Mouse (Mus musculus): ENCODE measurements around the gene Sh3bp2. TPM values are rescaled to one million over a fixed set of nuclear protein-coding genes. Genes with fewer than 3 reads are reported as not detected.

Sh3bp2 gene
- polyA plus RNA-seq, 1 experiment from 2014 or later: 6.1 TPM

DNA sequence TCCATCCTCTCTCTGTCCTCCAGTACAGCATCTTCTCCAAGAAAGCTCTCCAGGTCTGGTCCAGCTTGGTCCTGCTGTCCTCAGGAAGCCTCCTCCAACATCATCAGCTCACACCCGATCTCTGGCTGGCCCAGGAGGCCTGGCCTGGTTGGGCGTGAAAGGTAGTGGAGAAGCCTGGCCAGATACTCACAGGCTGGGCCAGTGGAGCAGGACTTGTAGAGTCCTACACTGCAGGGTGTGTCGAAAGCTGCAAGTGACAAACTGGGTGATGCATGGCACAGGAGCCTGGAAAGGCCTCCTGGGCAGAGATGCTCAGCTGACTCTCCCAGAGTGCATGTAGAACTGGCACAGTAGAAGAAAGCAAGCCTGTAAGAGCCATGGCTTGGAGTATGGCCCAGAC, 4.3 kb upstream of the Sh3bp2 start:
- Histone ChIP-seq H3K9me3 (ENCODE audit: control insufficient read depth) (no peaks in the 10 kb centered on the region), H3K4me3 (ENCODE audit: low read depth, low read length) (no peak overlapping the region), H3K36me3 (ENCODE audit: control insufficient read depth, insufficient read depth) (no peaks in the 10 kb centered on the region), H3K4me1 (replicated peaks; ENCODE audit: control insufficient read depth, insufficient read depth, low read length) (no peaks in the 10 kb centered on the region), H3K9ac (ENCODE audit: low read depth, low read length) (no peak overlapping the region), H3K27ac (ENCODE audit: low read depth, low read length) (no peak overlapping the region), H3K4me2 (replicated peaks; ENCODE audit: low read depth) (no peak overlapping the region), H3K27me3 (replicated peaks; ENCODE audit: control insufficient read depth, insufficient read depth, low read length) (no peaks in the 10 kb centered on the region)
- ATAC-seq: no peak
- WGBS: 73% methylated on average over 3 of the region's 3 CpGs
- no peak for TF ChIP-seq CTCF (IDR thresholded peaks at IDR 0.05; ENCODE audit: low read depth)

- WGBS: 61% methylated on average over 4 of the region's 4 CpGs
- no peak overlapping the region for H3K4me2 ChIP-seq (replicated peaks; ENCODE audit: low read depth)
- H3K4me3 ChIP-seq (ENCODE audit: low read depth, low read length): no peak overlapping the region
- no peak for ATAC-seq
- TF ChIP-seq CTCF (IDR thresholded peaks at IDR 0.05; ENCODE audit: low read depth): peak; percentile 41
- no peak overlapping the region for H3K27ac ChIP-seq (ENCODE audit: low read depth, low read length)
- H3K36me3 ChIP-seq (ENCODE audit: control insufficient read depth, insufficient read depth): no peaks in the 10 kb centered on the region
- H3K27me3 ChIP-seq (replicated peaks; ENCODE audit: control insufficient read depth, insufficient read depth, low read length): no peaks in the 10 kb centered on the region
- H3K4me1 ChIP-seq (replicated peaks; ENCODE audit: control insufficient read depth, insufficient read depth, low read length): no peaks in the 10 kb centered on the region
- H3K9ac ChIP-seq (ENCODE audit: low read depth, low read length): no peak overlapping the region
- H3K9me3 ChIP-seq (ENCODE audit: control insufficient read depth): no peaks in the 10 kb centered on the region
Measured at GRCm38 (mm10) chr5:34523958-34524485, 1.6 kb upstream of the Sh3bp2 start.

DNA sequence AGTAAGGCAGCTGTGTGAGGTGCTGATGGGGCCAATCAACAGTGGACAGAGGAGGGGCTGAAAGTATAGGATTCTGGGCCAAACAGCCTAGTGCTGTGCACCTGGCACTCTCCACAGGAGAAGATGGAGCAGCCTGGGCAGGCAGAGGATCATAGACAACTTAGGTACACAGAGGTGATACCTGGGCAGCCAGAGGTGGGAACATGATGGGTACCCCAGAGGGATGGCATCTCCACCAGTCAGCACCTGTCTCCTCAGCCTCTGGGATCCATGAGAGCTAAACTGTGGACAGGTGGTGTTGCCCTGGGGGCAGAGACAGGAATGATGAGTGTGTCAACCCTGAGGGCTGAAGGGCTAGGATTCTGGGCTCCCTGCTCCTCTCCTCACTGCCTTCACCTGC, 1.1 kb upstream of the Sh3bp2 start:
- Histone ChIP-seq H3K4me2 (replicated peaks; ENCODE audit: low read depth) (no peak overlapping the region), H3K4me3 (ENCODE audit: low read depth, low read length) (no peak overlapping the region), H3K27ac (ENCODE audit: low read depth, low read length) (no peak overlapping the region), H3K9ac (ENCODE audit: low read depth, low read length) (no peak overlapping the region), H3K36me3 (ENCODE audit: control insufficient read depth, insufficient read depth) (no peaks in the 10 kb centered on the region), H3K4me1 (replicated peaks; ENCODE audit: control insufficient read depth, insufficient read depth, low read length) (no peaks in the 10 kb centered on the region), H3K27me3 (replicated peaks; ENCODE audit: control insufficient read depth, insufficient read depth, low read length) (no peaks in the 10 kb centered on the region), H3K9me3 (ENCODE audit: control insufficient read depth) (no peaks in the 10 kb centered on the region)
- ATAC-seq: no peak
- no peak for TF ChIP-seq CTCF (IDR thresholded peaks at IDR 0.05; ENCODE audit: low read depth)

DNA sequence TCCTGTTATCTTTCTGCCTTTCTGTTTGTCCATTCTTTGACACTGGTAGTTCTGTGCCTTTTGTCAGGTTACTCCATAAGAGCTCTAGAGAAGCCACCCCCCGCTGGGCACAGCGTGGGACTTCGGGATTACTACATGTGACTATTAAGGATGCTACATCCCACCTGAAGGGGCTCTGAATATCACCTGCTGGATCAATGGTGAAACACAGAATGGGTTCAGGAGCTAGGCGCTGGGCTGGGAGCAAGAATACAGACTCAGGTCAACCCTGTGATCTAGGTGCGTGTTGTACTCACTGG, 788 bp downstream of the Sh3bp2 start:
- no peaks in the 10 kb centered on the region for H3K36me3 ChIP-seq (ENCODE audit: control insufficient read depth, insufficient read depth)
- peaks cover 7% of the 10 kb centered on the region for H3K4me1 ChIP-seq (replicated peaks; ENCODE audit: control insufficient read depth, insufficient read depth, low read length)
- H3K9me3 ChIP-seq (ENCODE audit: control insufficient read depth): no peaks in the 10 kb centered on the region
- TF ChIP-seq CTCF (IDR thresholded peaks at IDR 0.05; ENCODE audit: low read depth): no peak
- peak overlapping the region; percentile 54; the same call in 1 of the 2 replicates for H3K4me3 ChIP-seq (ENCODE audit: low read depth, low read length)
- 71% methylated on average over 5 of the region's 5 CpGs for WGBS
- no peak for ATAC-seq
- no peaks in the 10 kb centered on the region for H3K27me3 ChIP-seq (replicated peaks; ENCODE audit: control insufficient read depth, insufficient read depth, low read length)
- H3K9ac ChIP-seq (ENCODE audit: low read depth, low read length): no peak overlapping the region
- H3K27ac ChIP-seq (ENCODE audit: low read depth, low read length): no peak overlapping the region
- peak overlapping the region; percentile 90 for H3K4me2 ChIP-seq (replicated peaks; ENCODE audit: low read depth)

GRCm38 (mm10) chr5:34527352-34527751, 1.7 kb downstream of the Sh3bp2 start:
- 88% methylated on average over 2 of the region's 2 CpGs for WGBS
- Histone ChIP-seq H3K9me3 (ENCODE audit: control insufficient read depth) (no peaks in the 10 kb centered on the region), H3K4me1 (replicated peaks; ENCODE audit: control insufficient read depth, insufficient read depth, low read length) (peaks cover 7% of the 10 kb centered on the region), H3K4me2 (replicated peaks; ENCODE audit: low read depth) (no peak overlapping the region), H3K27me3 (replicated peaks; ENCODE audit: control insufficient read depth, insufficient read depth, low read length) (no peaks in the 10 kb centered on the region), H3K9ac (ENCODE audit: low read depth, low read length) (no peak overlapping the region), H3K4me3 (ENCODE audit: low read depth, low read length) (no peak overlapping the region), H3K27ac (ENCODE audit: low read depth, low read length) (no peak overlapping the region), H3K36me3 (ENCODE audit: control insufficient read depth, insufficient read depth) (no peaks in the 10 kb centered on the region)
- no peak for TF ChIP-seq CTCF (IDR thresholded peaks at IDR 0.05; ENCODE audit: low read depth)
- no peak for ATAC-seq

DNA sequence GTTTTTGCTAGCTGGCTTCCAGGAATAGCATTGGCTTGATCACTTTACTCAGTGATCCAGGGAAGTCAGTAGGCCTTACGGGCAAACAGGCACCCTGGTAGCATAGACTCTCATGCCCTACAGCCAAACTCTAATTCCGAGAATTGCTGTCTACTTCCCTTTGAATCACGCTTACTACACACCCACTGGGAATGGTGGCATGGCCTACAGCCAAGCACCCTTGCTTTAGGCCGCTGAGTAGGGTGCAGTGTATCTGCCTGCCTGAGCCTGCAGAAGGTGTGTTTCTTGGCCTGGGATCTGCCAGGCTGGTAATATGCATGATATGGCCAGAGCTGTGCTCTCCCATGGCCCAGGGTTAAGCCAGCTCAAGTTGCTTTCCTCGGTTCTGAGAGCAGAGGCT, 3.1 kb downstream of the Sh3bp2 start:
- no peaks in the 10 kb centered on the region for H3K27me3 ChIP-seq (replicated peaks; ENCODE audit: control insufficient read depth, insufficient read depth, low read length)
- no peaks in the 10 kb centered on the region for H3K36me3 ChIP-seq (ENCODE audit: control insufficient read depth, insufficient read depth)
- H3K27ac ChIP-seq (ENCODE audit: low read depth, low read length): no peak overlapping the region
- no peak overlapping the region for H3K9ac ChIP-seq (ENCODE audit: low read depth, low read length)
- H3K9me3 ChIP-seq (ENCODE audit: control insufficient read depth): no peaks in the 10 kb centered on the region
- no peak for ATAC-seq
- TF ChIP-seq CTCF (IDR thresholded peaks at IDR 0.05; ENCODE audit: low read depth): no peak
- H3K4me1 ChIP-seq (replicated peaks; ENCODE audit: control insufficient read depth, insufficient read depth, low read length): peaks cover 7% of the 10 kb centered on the region
- no peak overlapping the region for H3K4me2 ChIP-seq (replicated peaks; ENCODE audit: low read depth)
- no peak overlapping the region for H3K4me3 ChIP-seq (ENCODE audit: low read depth, low read length)
- 84% methylated on average over 5 of the region's 5 CpGs for WGBS

- peak; percentile 19 for ATAC-seq
- Histone ChIP-seq H3K36me3 (ENCODE audit: control insufficient read depth, insufficient read depth) (no peaks in the 10 kb centered on the region), H3K9ac (ENCODE audit: low read depth, low read length) (no peak overlapping the region), H3K27me3 (replicated peaks; ENCODE audit: control insufficient read depth, insufficient read depth, low read length) (no peaks in the 10 kb centered on the region), H3K4me2 (replicated peaks; ENCODE audit: low read depth) (no peak overlapping the region; the same call in 1 of the 2 replicates), H3K4me3 (ENCODE audit: low read depth, low read length) (no peak overlapping the region), H3K9me3 (ENCODE audit: control insufficient read depth) (no peaks in the 10 kb centered on the region), H3K4me1 (replicated peaks; ENCODE audit: control insufficient read depth, insufficient read depth, low read length) (peaks cover 7% of the 10 kb centered on the region), H3K27ac (ENCODE audit: low read depth, low read length) (peak overlapping the region; percentile 29; the same call in 1 of the 2 replicates)
- TF ChIP-seq CTCF (IDR thresholded peaks at IDR 0.05; ENCODE audit: low read depth): no peak
- 55% methylated on average over 5 of the region's 5 CpGs for WGBS
Measured at GRCm38 (mm10) chr5:34530116-34530515, 4.5 kb downstream of the Sh3bp2 start.

All from intestine, postnatal 0 days (tissue).